Mouse (Mus musculus) stomach, embryonic 14.5 days (tissue): ENCODE measurements around the gene Thsd4. TPM values are rescaled to one million over a fixed set of nuclear protein-coding genes. Genes with fewer than 3 reads are reported as not detected.

Experiments
- ATAC-seq: fragments of 200-750 bp; cut with Nextera tagmentation; 2 replicates; pipeline ENCODE4 v1.8.0; 2017; ENCODE audit warnings: low read depth, moderate TSS enrichment; ENCODE audit not compliant: insufficient number of reproducible peaks, insufficient read depth, low FRiP score
- H3K27ac ChIP-seq: fragments of 300-500 bp; sonication (generic); 2 replicates; pipeline ENCODE4 v1.5.1; 2014; ENCODE audit warnings: mild to moderate bottlenecking, low read length, moderate library complexity, mixed read lengths
- H3K27me3 ChIP-seq: fragments of 300-500 bp; sonication (generic); 2 replicates; pipeline ENCODE4 v1.6.1; 2014; ENCODE audit warnings: low read length, control low read depth, mixed read lengths; ENCODE audit not compliant: control insufficient read depth, insufficient read depth
- H3K36me3 ChIP-seq: fragments of 300-500 bp; sonication (generic); 2 replicates; pipeline ENCODE4 v1.6.1; 2014; ENCODE audit warnings: mild to moderate bottlenecking, control low read depth, low read length, moderate library complexity, mixed read lengths; ENCODE audit not compliant: control insufficient read depth, insufficient read depth
- H3K4me1 ChIP-seq: fragments of 300-500 bp; sonication (generic); 2 replicates; pipeline ENCODE4 v1.6.1; 2014; ENCODE audit warnings: low read length, control low read depth, mixed read lengths; ENCODE audit not compliant: control insufficient read depth, insufficient read depth
- H3K4me2 ChIP-seq: fragments of 300-500 bp; sonication (generic); replicated peaks from 2 replicates; pipeline ENCODE4 v1.6.1; 2014; ENCODE audit warnings: low read depth, low read length, control low read depth
- H3K4me3 ChIP-seq: fragments of 300-500 bp; sonication (generic); 2 replicates; pipeline ENCODE4 v1.5.1; 2014; ENCODE audit warnings: low read depth, low read length, control low read depth
- H3K9ac ChIP-seq: fragments of 300-500 bp; sonication (generic); replicated peaks from 2 replicates; pipeline ENCODE4 v1.6.1; 2014; ENCODE audit warnings: low read depth, mild to moderate bottlenecking, control low read depth, low read length, moderate library complexity, mixed read lengths
- H3K9me3 ChIP-seq: fragments of 300-500 bp; sonication (generic); 2 replicates; pipeline ENCODE4 v1.6.1; 2016; ENCODE audit warnings: low read depth, low read length, control low read depth; ENCODE audit not compliant: control insufficient read depth
- WGBS: fragments of 180-500 bp; shearing (Covaris S2); extraction: QIAGEN DNeasy Blood & Tissue Kit; methylation state at CpG from one replicate; pipeline ENCODE4 v1.1.7; 2014; 5-methylcytosine and 5-hydroxymethylcytosine counted together
- polyA plus RNA-seq: library from polyadenylated mRNA; unstranded; fragments of >200 nt; fragmentation: Nextera tagmentation; extraction: Ambion mirVana; gene quantifications from 2 replicates; pipeline ENCODE4 v1.2.1, GENCODE M21; 2014

Thsd4 gene
- polyA plus RNA-seq, 1 experiment from 2014 or later: 27.2 TPM

GRCm38 (mm10) chr9:60076396-60076795 lies 445.4 kb downstream of the Thsd4 start:
- no peaks in the 10 kb centered on the region for H3K27me3 ChIP-seq
- no peaks in the 10 kb centered on the region for H3K36me3 ChIP-seq
- no peak overlapping the region for H3K4me3 ChIP-seq
- ATAC-seq: no peak
- H3K27ac ChIP-seq: no peak overlapping the region
- WGBS: 53% methylated on average over 4 of the region's 4 CpGs
- no peaks in the 10 kb centered on the region for H3K4me1 ChIP-seq
- H3K9me3 ChIP-seq: no peaks in the 10 kb centered on the region
- H3K4me2 ChIP-seq: no peak overlapping the region
- H3K9ac ChIP-seq: no peak overlapping the region

GRCm38 (mm10) chr9:60071620-60072263 lies 450.1 kb downstream of the Thsd4 start:
- H3K4me3 ChIP-seq: no peak overlapping the region
- WGBS: 60% methylated on average over 5 of the region's 5 CpGs
- H3K9me3 ChIP-seq: no peaks in the 10 kb centered on the region
- no peaks in the 10 kb centered on the region for H3K27me3 ChIP-seq
- H3K36me3 ChIP-seq: no peaks in the 10 kb centered on the region
- H3K27ac ChIP-seq: no peak overlapping the region
- H3K4me1 ChIP-seq: no peaks in the 10 kb centered on the region
- H3K4me2 ChIP-seq: no peak overlapping the region
- no peak for ATAC-seq
- H3K9ac ChIP-seq: no peak overlapping the region

- no peak for ATAC-seq
- no peak overlapping the region for H3K27ac ChIP-seq
- no peaks in the 10 kb centered on the region for H3K9me3 ChIP-seq
- no peak overlapping the region for H3K4me3 ChIP-seq
- no peak overlapping the region for H3K4me2 ChIP-seq
- H3K4me1 ChIP-seq: no peaks in the 10 kb centered on the region
- H3K9ac ChIP-seq: no peak overlapping the region
- H3K27me3 ChIP-seq: no peaks in the 10 kb centered on the region
- H3K36me3 ChIP-seq: no peaks in the 10 kb centered on the region
- 87% methylated on average over 8 of the region's 8 CpGs for whole genome bisulfite sequencing
Measured at GRCm38 (mm10) chr9:60067241-60067640, 454.6 kb downstream of the Thsd4 start.

GRCm38 (mm10) chr9:60065184-60065583 lies 456.7 kb downstream of the Thsd4 start:
- 73% methylated on average over 4 of the region's 4 CpGs for WGBS
- no peaks in the 10 kb centered on the region for H3K36me3 ChIP-seq
- H3K9me3 ChIP-seq: no peaks in the 10 kb centered on the region
- H3K4me2 ChIP-seq: no peak overlapping the region
- H3K4me3 ChIP-seq: no peak overlapping the region
- no peak overlapping the region for H3K27ac ChIP-seq
- ATAC-seq: no peak
- H3K4me1 ChIP-seq: no peaks in the 10 kb centered on the region
- no peaks in the 10 kb centered on the region for H3K27me3 ChIP-seq
- no peak overlapping the region for H3K9ac ChIP-seq

GRCm38 (mm10) chr9:60063191-60063720 lies 458.6 kb downstream of the Thsd4 start:
- Histone ChIP-seq H3K4me2 (no peak overlapping the region), H3K9me3 (no peaks in the 10 kb centered on the region), H3K4me3 (no peak overlapping the region), H3K9ac (no peak overlapping the region), H3K4me1 (no peaks in the 10 kb centered on the region), H3K27ac (no peak overlapping the region), H3K27me3 (no peaks in the 10 kb centered on the region), H3K36me3 (no peaks in the 10 kb centered on the region)
- ATAC-seq: no peak
- WGBS: 74% methylated on average over 4 of the region's 4 CpGs

GRCm38 (mm10) chr9:60056131-60056530 lies 465.7 kb downstream of the Thsd4 start:
- Histone ChIP-seq H3K4me3 (no peak overlapping the region), H3K36me3 (no peaks in the 10 kb centered on the region), H3K9me3 (no peaks in the 10 kb centered on the region), H3K27me3 (no peaks in the 10 kb centered on the region), H3K4me1 (no peaks in the 10 kb centered on the region), H3K27ac (no peak overlapping the region), H3K4me2 (no peak overlapping the region), H3K9ac (no peak overlapping the region)
- no peak for ATAC-seq
- 74% methylated on average over 5 of the region's 5 CpGs for WGBS

GRCm38 (mm10) chr9:60054951-60055350 lies 466.9 kb downstream of the Thsd4 start:
- no peaks in the 10 kb centered on the region for H3K4me1 ChIP-seq
- ATAC-seq: no peak
- no peak overlapping the region for H3K9ac ChIP-seq
- H3K36me3 ChIP-seq: no peaks in the 10 kb centered on the region
- 68% methylated on average over 5 of the region's 5 CpGs for WGBS
- no peaks in the 10 kb centered on the region for H3K9me3 ChIP-seq
- H3K4me3 ChIP-seq: no peak overlapping the region
- H3K27me3 ChIP-seq: no peaks in the 10 kb centered on the region
- H3K27ac ChIP-seq: no peak overlapping the region
- H3K4me2 ChIP-seq: no peak overlapping the region

GRCm38 (mm10) chr9:60053117-60053516 lies 468.7 kb downstream of the Thsd4 start:
- H3K36me3 ChIP-seq: no peaks in the 10 kb centered on the region
- no peak overlapping the region for H3K4me3 ChIP-seq
- no peak overlapping the region for H3K9ac ChIP-seq
- no peaks in the 10 kb centered on the region for H3K9me3 ChIP-seq
- no peaks in the 10 kb centered on the region for H3K27me3 ChIP-seq
- H3K4me2 ChIP-seq: no peak overlapping the region
- H3K4me1 ChIP-seq: no peaks in the 10 kb centered on the region
- H3K27ac ChIP-seq: no peak overlapping the region
- WGBS: 93% methylated on average over 5 of the region's 5 CpGs
- ATAC-seq: no peak

- 76% methylated on average over 4 of the region's 4 CpGs for WGBS
- no peaks in the 10 kb centered on the region for H3K36me3 ChIP-seq
- no peak overlapping the region for H3K9ac ChIP-seq
Measured at GRCm38 (mm10) chr9:60052415-60052814, 469.4 kb downstream of the Thsd4 start.

More at GRCm38 (mm10) chr9:60052415-60052814, 469.4 kb downstream of the Thsd4 start:
- no peak for ATAC-seq
- H3K27ac ChIP-seq: no peak overlapping the region
- H3K4me2 ChIP-seq: no peak overlapping the region
- H3K4me1 ChIP-seq: no peaks in the 10 kb centered on the region
- H3K4me3 ChIP-seq: no peak overlapping the region
- no peaks in the 10 kb centered on the region for H3K9me3 ChIP-seq
- no peaks in the 10 kb centered on the region for H3K27me3 ChIP-seq
